Mouse (Mus musculus) neural tube, embryonic 12.5 days (tissue): ENCODE measurements around the gene Jmjd8. TPM values are rescaled to one million over a fixed set of nuclear protein-coding genes. Genes with fewer than 3 reads are reported as not detected.

Experiments
- ATAC-seq: fragments of 200-750 bp; cut with Nextera tagmentation; 2 replicates; pipeline ENCODE4 v1.8.0; 2017; ENCODE audit warnings: low read depth, mild to moderate bottlenecking, moderate TSS enrichment, moderate library complexity; ENCODE audit not compliant: low FRiP score
- H3K27ac ChIP-seq: fragments of 300-500 bp; sonication (generic); 2 replicates; pipeline ENCODE4 v1.5.1; 2016
- H3K27me3 ChIP-seq: fragments of 300-500 bp; sonication (generic); replicated peaks from 2 replicates; pipeline ENCODE4 v1.6.1; 2016; ENCODE audit warnings: mild to moderate bottlenecking
- H3K36me3 ChIP-seq: fragments of 300-500 bp; sonication (generic); 2 replicates; pipeline ENCODE4 v1.6.1; 2016; ENCODE audit warnings: mild to moderate bottlenecking
- H3K4me1 ChIP-seq: fragments of 300-500 bp; sonication (generic); 2 replicates; pipeline ENCODE4 v1.6.1; 2016
- H3K4me2 ChIP-seq: fragments of 300-500 bp; sonication (generic); replicated peaks from 2 replicates; pipeline ENCODE4 v1.6.1; 2016; ENCODE audit warnings: mild to moderate bottlenecking
- H3K4me3 ChIP-seq: fragments of 300-500 bp; sonication (generic); 2 replicates; pipeline ENCODE4 v1.5.1; 2016
- H3K9ac ChIP-seq: fragments of 300-500 bp; sonication (generic); 2 replicates; pipeline ENCODE4 v1.6.1; 2016; ENCODE audit warnings: mild to moderate bottlenecking
- H3K9me3 ChIP-seq: fragments of 300-500 bp; sonication (generic); 2 replicates; pipeline ENCODE4 v1.6.1; 2016; ENCODE audit warnings: mild to moderate bottlenecking
- WGBS: fragments of 180-500 bp; shearing (Covaris S2); methylation state at CpG from one replicate; pipeline ENCODE4 v1.1.7; 2016; 5-methylcytosine and 5-hydroxymethylcytosine counted together
- polyA plus RNA-seq: library from polyadenylated mRNA; unstranded; fragments of >200 nt; fragmentation: Nextera tagmentation; extraction: Ambion mirVana; gene quantifications from 2 replicates; pipeline ENCODE4 v1.2.1, GENCODE M21; 2016

Jmjd8 gene
- polyA plus RNA-seq, 1 experiment from 2014 or later: 72.6 TPM

DNA sequence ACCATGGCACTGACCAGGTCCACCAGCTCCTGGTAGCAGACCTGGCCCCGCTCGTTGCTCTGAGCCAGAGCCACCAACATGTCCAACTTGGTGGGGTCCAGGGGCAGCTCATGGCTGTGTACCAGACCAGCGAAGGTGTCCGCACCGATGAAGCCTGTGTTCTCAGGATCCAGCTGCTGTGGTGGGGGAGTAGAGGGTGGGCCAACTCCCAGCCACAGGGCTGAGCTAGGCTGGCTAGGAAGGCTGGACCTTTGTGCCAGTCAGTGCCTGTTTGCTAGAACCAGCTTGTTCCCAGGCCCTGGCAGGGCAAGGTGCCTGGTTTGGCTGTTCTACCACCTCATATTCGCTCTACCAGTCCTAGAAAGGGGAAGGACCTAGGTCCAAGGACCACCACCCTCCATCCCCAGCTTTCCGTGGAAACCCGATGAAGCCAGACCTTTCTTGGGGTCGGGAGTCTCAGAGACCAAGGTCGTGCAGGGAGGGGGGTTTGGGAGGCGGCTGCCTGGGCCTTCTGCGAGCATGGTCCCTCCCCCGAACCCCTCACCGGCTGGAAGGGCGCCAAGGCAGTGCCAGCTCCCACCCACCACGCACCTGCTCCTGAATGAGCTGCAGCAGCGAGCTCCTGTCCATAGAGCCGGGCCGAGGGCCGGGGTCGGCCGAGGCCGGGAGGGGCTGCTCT is 7.9 kb downstream of the Jmjd8 start:
- 22% methylated on average over 23 of the region's 23 CpGs for WGBS
- Histone ChIP-seq H3K36me3 (peaks cover 43% of the 10 kb centered on the region), H3K9me3 (no peaks in the 10 kb centered on the region), H3K27ac (peak overlapping the region; percentile 32; the same call in 1 of the 2 replicates), H3K4me1 (peaks cover 59% of the 10 kb centered on the region), H3K9ac (peak overlapping the region; percentile 66), H3K27me3 (no peaks in the 10 kb centered on the region), H3K4me2 (peak overlapping the region; percentile 95), H3K4me3 (peak overlapping the region; percentile 42)
- 0 out of 2 replicates have a peak, but pooled peaks have one; percentile 8 for ATAC-seq

GRCm38 (mm10) chr17:25837076-25837410 is 8.4 kb downstream of the Jmjd8 start, which contains the start of gene Rhbdl1:
TSS of gene Rhbdl1 (minus strand) at chr17:25837295.
- no peaks in the 10 kb centered on the region for H3K9me3 ChIP-seq
- H3K27me3 ChIP-seq: no peaks in the 10 kb centered on the region
- H3K36me3 ChIP-seq: peaks cover 46% of the 10 kb centered on the region
- WGBS: 2% methylated on average over 27 of the region's 29 CpGs
- ATAC-seq: 0 out of 2 replicates have a peak, but pooled peaks have one; percentile 8
- H3K27ac ChIP-seq: peak within 1 kb of the TSS; percentile 32; the same call in 1 of the 2 replicates
- H3K9ac ChIP-seq: peak within 1 kb of the TSS; percentile 66
- peaks cover 54% of the 10 kb centered on the region for H3K4me1 ChIP-seq
- peak within 1 kb of the TSS; percentile 95 for H3K4me2 ChIP-seq
- peak within 1 kb of the TSS; percentile 42 for H3K4me3 ChIP-seq

DNA sequence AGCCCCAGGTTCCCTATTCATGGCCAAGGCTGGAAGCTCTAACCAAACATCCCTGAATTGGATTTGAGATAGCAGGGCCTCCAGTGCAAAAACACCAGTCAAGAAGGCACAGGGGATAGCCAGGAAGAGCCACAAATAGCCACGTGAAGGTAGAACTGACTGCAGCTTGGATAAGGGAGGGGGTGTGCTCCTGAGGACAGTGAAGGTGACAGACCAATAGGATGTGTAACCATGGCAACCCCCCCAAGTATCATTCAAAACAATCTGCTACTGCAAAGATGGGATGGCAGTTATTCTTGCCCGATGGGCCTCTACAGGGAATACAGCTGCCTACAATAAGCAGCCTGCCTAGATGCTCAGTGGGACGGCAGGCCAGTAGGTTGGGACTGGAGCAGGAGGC is 8.9 kb downstream of the Jmjd8 start:
- H3K4me1 ChIP-seq: peaks cover 52% of the 10 kb centered on the region
- H3K27ac ChIP-seq: 0 out of 2 replicates have a peak overlapping the region, but pooled peaks have one; percentile 16
- WGBS: 30% methylated on average over 3 of the region's 3 CpGs
- peak overlapping the region; percentile 66; the same call in 1 of the 2 replicates for H3K9ac ChIP-seq
- ATAC-seq: no peak
- H3K27me3 ChIP-seq: no peaks in the 10 kb centered on the region
- H3K36me3 ChIP-seq: peaks cover 51% of the 10 kb centered on the region
- H3K4me2 ChIP-seq: peak overlapping the region; percentile 95
- no peak overlapping the region; the same call in 1 of the 2 replicates for H3K4me3 ChIP-seq
- H3K9me3 ChIP-seq: no peaks in the 10 kb centered on the region

DNA sequence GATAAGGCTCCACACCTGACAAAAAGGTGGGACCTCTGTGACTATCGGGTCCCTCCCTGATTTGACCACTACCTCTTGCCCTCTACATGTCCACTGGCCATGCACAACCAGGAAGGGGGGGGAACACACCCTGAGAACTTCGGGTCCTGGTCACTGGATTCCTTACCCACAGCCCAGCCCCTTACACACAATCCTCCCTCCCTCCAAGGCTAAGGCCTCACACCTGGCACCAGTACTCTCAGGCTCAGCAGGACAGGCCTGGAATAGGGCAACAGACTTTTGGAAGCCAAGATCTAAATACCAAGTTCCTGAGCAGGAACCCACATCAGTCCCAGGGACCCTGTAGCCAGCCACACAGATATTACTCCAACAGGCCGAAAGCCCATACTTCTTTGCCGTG is 10.2 kb downstream of the Jmjd8 start:
- no peaks in the 10 kb centered on the region for H3K9me3 ChIP-seq
- H3K4me1 ChIP-seq: peaks cover 54% of the 10 kb centered on the region
- ATAC-seq: no peak
- no peak overlapping the region for H3K9ac ChIP-seq
- H3K36me3 ChIP-seq: peaks cover 51% of the 10 kb centered on the region
- H3K27me3 ChIP-seq: no peaks in the 10 kb centered on the region
- no peak overlapping the region for H3K27ac ChIP-seq
- no peak overlapping the region for H3K4me2 ChIP-seq
- H3K4me3 ChIP-seq: no peak overlapping the region
- 85% methylated on average over 4 of the region's 4 CpGs for WGBS

- Histone ChIP-seq H3K4me2 (no peak overlapping the region), H3K4me1 (peaks cover 47% of the 10 kb centered on the region), H3K9ac (no peak overlapping the region), H3K27me3 (no peaks in the 10 kb centered on the region), H3K4me3 (no peak overlapping the region), H3K27ac (no peak overlapping the region), H3K9me3 (no peaks in the 10 kb centered on the region), H3K36me3 (peaks cover 51% of the 10 kb centered on the region)
- ATAC-seq: no peak
- 83% methylated on average over 14 of the region's 14 CpGs for WGBS
Observed at GRCm38 (mm10) chr17:25839455-25840235, 11.0 kb downstream of the Jmjd8 start.

DNA sequence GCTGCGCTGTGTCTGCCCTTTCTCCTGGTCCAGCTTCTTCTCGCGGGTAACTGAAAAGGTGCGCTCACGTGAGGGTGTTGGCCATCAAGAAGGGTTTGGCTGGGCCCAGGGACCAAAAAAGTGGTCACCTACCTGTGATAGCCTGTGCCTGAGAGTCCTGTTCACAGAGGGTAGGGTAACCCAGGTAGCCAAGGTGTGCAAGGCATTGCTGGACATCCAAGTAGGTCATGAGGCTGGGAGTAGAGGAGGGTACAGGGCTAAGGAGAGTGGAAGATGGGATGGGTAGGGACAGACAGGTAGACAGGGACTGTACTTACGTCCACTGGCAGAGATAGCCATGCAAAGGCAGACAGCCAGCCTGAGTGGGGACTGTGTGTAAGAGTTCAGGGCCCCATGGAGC is 11.9 kb downstream of the Jmjd8 start:
- Histone ChIP-seq H3K27me3 (no peaks in the 10 kb centered on the region), H3K9ac (no peak overlapping the region), H3K27ac (no peak overlapping the region), H3K4me3 (no peak overlapping the region), H3K4me1 (peaks cover 39% of the 10 kb centered on the region), H3K4me2 (no peak overlapping the region), H3K9me3 (no peaks in the 10 kb centered on the region), H3K36me3 (peaks cover 44% of the 10 kb centered on the region)
- ATAC-seq: no peak
- WGBS: 96% methylated on average over 6 of the region's 6 CpGs

GRCm38 (mm10) chr17:25841117-25841880 is 12.6 kb downstream of the Jmjd8 start, which contains the start of gene Gm20683:
TSS of gene Gm20683 (minus strand) at chr17:25841763.
- Histone ChIP-seq H3K9ac (no peak within 1 kb of the TSS), H3K9me3 (no peaks in the 10 kb centered on the region), H3K4me2 (no peak within 1 kb of the TSS), H3K36me3 (peaks cover 48% of the 10 kb centered on the region), H3K27me3 (no peaks in the 10 kb centered on the region), H3K4me3 (no peak within 1 kb of the TSS), H3K27ac (no peak within 1 kb of the TSS), H3K4me1 (peaks cover 31% of the 10 kb centered on the region)
- WGBS: 94% methylated on average over 22 of the region's 22 CpGs
- no peak for ATAC-seq

GRCm38 (mm10) chr17:25842509-25842908 is 13.8 kb downstream of the Jmjd8 start:
- no peaks in the 10 kb centered on the region for H3K27me3 ChIP-seq
- no peak overlapping the region for H3K9ac ChIP-seq
- ATAC-seq: no peak
- 89% methylated on average over 3 of the region's 3 CpGs for WGBS
- no peaks in the 10 kb centered on the region for H3K9me3 ChIP-seq
- H3K36me3 ChIP-seq: peaks cover 53% of the 10 kb centered on the region
- H3K4me3 ChIP-seq: no peak overlapping the region
- no peak overlapping the region for H3K4me2 ChIP-seq
- peaks cover 19% of the 10 kb centered on the region for H3K4me1 ChIP-seq
- H3K27ac ChIP-seq: no peak overlapping the region

DNA sequence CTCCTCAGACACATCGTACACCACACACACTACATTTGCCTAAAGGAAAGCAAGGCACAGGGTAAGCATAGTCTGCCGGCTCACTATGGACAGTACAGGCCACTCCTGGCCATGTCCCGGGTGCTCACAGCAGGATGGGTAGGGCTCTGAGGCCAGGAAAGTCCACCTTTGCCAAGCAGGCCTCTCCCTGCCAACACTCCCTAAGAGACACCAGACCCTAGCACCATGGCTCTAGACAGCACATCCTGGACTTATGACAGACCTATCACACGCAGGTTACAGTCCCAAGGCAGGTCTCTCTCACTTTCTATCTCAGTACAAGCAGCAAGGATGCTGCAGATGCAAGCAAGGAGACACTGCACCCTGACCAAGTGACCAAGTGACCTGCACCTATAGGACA is 14.5 kb downstream of the Jmjd8 start:
- H3K4me3 ChIP-seq: peak overlapping the region; percentile 92
- WGBS: 96% methylated on average over 4 of the region's 4 CpGs
- H3K36me3 ChIP-seq: peaks cover 55% of the 10 kb centered on the region
- peak overlapping the region; percentile 83; the same call in 1 of the 2 replicates for H3K9ac ChIP-seq
- H3K4me1 ChIP-seq: peaks cover 13% of the 10 kb centered on the region
- no peaks in the 10 kb centered on the region for H3K9me3 ChIP-seq
- peak overlapping the region; percentile 88 for H3K4me2 ChIP-seq
- no peaks in the 10 kb centered on the region for H3K27me3 ChIP-seq
- H3K27ac ChIP-seq: no peak overlapping the region
- ATAC-seq: no peak

DNA sequence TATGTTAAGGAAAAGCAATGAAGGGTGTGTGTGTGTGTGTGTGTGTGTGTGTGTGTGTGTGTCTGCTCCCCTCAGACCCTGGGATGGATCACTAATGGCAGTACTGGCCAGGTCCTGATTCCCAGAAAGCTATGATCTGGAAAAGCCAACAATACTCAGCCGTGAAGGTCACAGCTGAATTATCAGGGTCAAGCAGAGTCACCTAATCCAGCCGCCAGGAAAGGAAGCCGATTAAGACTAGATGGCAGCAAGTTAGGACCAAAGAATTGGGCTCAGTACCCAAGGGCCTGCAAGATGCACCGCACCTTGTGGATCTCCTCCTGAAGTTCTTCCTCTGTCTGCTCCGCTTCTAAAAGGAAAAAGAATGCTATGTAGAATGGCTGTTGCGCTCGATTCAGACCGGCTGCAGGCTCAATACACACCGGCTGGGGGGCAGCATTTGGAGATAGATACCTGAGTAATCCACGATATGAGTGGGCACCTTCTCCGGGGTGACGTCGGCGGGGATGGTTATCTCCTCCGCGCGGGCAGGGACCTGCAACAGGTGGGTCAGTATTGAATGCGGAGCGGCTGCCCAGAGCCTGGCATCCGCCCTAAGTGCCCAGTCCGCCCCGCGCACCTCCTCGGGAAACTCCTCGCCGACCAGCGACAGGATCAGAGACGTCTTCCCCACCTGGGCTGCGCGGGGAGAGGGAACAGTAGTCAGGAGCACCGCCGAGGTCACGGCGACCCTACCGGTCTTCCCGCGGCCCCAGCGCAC is 15.1 kb downstream of the Jmjd8 start:
- H3K9me3 ChIP-seq: no peaks in the 10 kb centered on the region
- H3K36me3 ChIP-seq: peaks cover 59% of the 10 kb centered on the region
- H3K9ac ChIP-seq: peak overlapping the region; percentile 83
- H3K27ac ChIP-seq: no peak overlapping the region
- H3K27me3 ChIP-seq: no peaks in the 10 kb centered on the region
- H3K4me3 ChIP-seq: peak overlapping the region; percentile 92
- peak; percentile 2; the same call in 1 of the 2 replicates for ATAC-seq
- H3K4me1 ChIP-seq: peaks cover 10% of the 10 kb centered on the region
- peak overlapping the region; percentile 88 for H3K4me2 ChIP-seq
- 6% methylated on average over 38 of the region's 38 CpGs for WGBS

- Histone ChIP-seq H3K9ac (peak within 1 kb of the TSS; percentile 83), H3K27me3 (no peaks in the 10 kb centered on the region), H3K27ac (no peak within 1 kb of the TSS), H3K4me2 (peak within 1 kb of the TSS; percentile 88), H3K36me3 (peaks cover 55% of the 10 kb centered on the region), H3K9me3 (no peaks in the 10 kb centered on the region), H3K4me1 (peaks cover 10% of the 10 kb centered on the region), H3K4me3 (peak within 1 kb of the TSS; percentile 92)
- WGBS: under 1% methylated on average over 21 of the region's 21 CpGs
- ATAC-seq: peak; percentile 90
Observed at GRCm38 (mm10) chr17:25844396-25844901, 15.8 kb downstream of the Jmjd8 start, which contains the start of gene Rhot2. TSS of gene Rhot2 (minus strand) at chr17:25844851.
